Mouse (Mus musculus) ovary, postnatal 36 days (tissue): ENCODE data around the gene Krt18.
A peak's percentile ranks its signal among the peaks of the same experiment; 100 is the strongest.

ENCODE experiments used
- DNase-seq: peaks from one replicate; pipeline ENCODE4 v3.0.0; 2022; ENCODE audit warnings: low spot score, mixed read lengths

Gene Krt18

GRCm38 (mm10) chr15:102010569-102011245, 17.3 kb upstream of the Krt18 start:
- no peak for DNase-seq

GRCm38 (mm10) chr15:102012260-102012765, 15.7 kb upstream of the Krt18 start:
- DNase-seq, result no peak

- DNase-seq, result no peak
These were observed 14.3 kb upstream of the Krt18 start for GRCm38 (mm10) chr15:102013651-102014050.

- no peak for DNase-seq
These were observed 13.1 kb upstream of the Krt18 start for GRCm38 (mm10) chr15:102014848-102015247.

GRCm38 (mm10) chr15:102016096-102016495, 11.9 kb upstream of the Krt18 start:
- DNase-seq, result no peak

- peak; percentile 35 for DNase-seq
These were observed 11.2 kb upstream of the Krt18 start for GRCm38 (mm10) chr15:102016787-102017186.

GRCm38 (mm10) chr15:102017918-102018463, 10.0 kb upstream of the Krt18 start:
- DNase-seq, result peak; percentile 36

GRCm38 (mm10) chr15:102022481-102022880, 5.5 kb upstream of the Krt18 start:
- DNase-seq, result no peak

GRCm38 (mm10) chr15:102023888-102024287, 4.1 kb upstream of the Krt18 start:
- DNase-seq, result no peak

- DNase-seq, result no peak
These were observed 2.7 kb upstream of the Krt18 start for GRCm38 (mm10) chr15:102025136-102025872.

GRCm38 (mm10) chr15:102026430-102026829, 1.6 kb upstream of the Krt18 start:
- no peak for DNase-seq

GRCm38 (mm10) chr15:102034121-102035053, 6.4 kb downstream of the Krt18 start:
- no peak for DNase-seq

- no peak for DNase-seq
These were observed 12.3 kb downstream of the Krt18 start for GRCm38 (mm10) chr15:102040277-102040676.

GRCm38 (mm10) chr15:102041951-102042350, 14.0 kb downstream of the Krt18 start:
- no peak for DNase-seq

GRCm38 (mm10) chr15:102044745-102045144, 16.8 kb downstream of the Krt18 start:
- no peak for DNase-seq

- no peak for DNase-seq
These were observed 17.7 kb downstream of the Krt18 start for GRCm38 (mm10) chr15:102045691-102046090.

- no peak for DNase-seq
These were observed 20.0 kb downstream of the Krt18 start for GRCm38 (mm10) chr15:102048006-102048405.

GRCm38 (mm10) chr15:102049871-102050270, 21.9 kb downstream of the Krt18 start:
- DNase-seq, result no peak

GRCm38 (mm10) chr15:102051920-102052683, 24.1 kb downstream of the Krt18 start:
- DNase-seq, result peak; percentile 63

GRCm38 (mm10) chr15:102056495-102057174, 28.7 kb downstream of the Krt18 start:
- peak; percentile 26 for DNase-seq
